Mouse (Mus musculus) urinary bladder, postnatal 0 days (tissue): ENCODE measurements around the gene Dao. TPM values are rescaled to one million over a fixed set of nuclear protein-coding genes. Genes with fewer than 3 reads are reported as not detected.

ENCODE experiments used
- polyA plus RNA-seq: library from polyadenylated mRNA; unstranded; fragments of >200 nt; fragmentation: Nextera tagmentation; extraction: Ambion mirVana; gene quantifications from 2 replicates; pipeline ENCODE4 v1.2.1, GENCODE M21; 2015

Gene Dao
- polyA plus RNA-seq: not detected in 2 replicates

DNA sequence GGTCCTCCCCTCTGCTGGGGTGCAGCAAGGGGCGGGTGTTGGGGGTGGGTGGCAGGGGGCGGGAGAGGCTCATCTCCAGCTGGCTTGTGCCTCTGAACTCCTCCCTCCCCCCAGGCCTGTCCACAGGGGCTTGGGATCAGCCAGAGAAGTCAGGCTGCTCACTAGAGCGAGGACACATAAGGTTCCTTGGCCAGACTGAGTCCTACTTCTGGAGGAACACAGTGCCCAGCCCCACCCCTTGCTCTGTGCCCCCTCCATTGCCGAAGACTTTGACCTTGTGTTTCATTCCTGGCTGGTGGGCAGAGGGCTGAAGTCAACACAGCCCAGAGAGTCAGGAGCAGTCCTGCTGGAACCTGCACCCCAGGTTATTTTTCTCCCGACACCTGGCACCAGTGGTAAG lies at the start of gene Dao:
Gene Dao, plus strand, starts transcription at position 162 of the 400 bp plus-strand sequence.

DNA sequence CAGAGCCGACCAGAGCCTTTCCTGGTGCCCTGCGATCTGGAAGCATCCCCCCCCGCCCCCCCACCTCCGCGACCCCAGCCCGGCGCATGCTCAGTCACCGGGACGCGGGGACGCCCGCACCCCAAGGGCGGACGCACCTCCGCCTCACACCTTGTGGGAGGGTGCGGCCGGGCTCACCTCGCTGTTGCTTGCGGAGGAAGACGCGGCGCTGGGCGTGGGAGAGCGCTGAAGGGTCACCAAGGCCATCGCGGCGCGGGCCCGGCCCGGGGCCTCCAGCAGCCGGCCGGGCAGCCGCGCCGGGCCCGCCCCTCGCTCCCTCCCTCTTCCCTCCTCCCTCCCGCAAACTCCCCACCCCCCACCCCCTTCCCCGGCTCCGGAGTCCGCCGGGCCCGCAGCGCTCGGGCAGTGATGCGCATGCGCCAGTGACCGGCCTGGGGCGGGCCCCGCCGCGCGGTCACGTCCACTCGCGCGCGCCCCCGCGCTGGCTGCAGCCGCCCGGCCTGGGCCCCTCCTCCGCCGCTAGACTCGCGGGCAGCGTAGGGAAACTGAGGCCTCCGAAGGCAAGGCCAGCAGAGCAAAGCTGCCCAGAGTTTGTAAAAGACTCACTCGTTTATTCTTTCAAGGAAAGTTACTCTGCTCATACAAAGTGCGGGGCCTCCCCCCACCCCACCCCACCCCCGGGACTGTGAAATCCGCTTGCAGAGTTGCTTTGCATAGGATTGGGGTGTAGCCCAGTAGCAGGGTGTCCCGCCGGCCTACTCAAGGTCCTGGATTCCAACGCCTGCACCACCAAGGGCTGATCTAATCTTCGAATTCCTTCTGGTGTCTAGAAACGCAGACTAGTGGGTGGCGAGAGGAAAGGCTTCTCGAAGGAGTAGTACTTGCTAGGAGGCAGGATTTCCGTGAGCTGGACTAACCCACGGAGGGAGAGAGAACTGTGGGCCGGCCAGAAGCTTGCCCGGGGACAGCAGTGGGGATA lies 9.7 kb upstream of the Dao start, which contains the start of gene Ssh1:
Gene Ssh1, minus strand, starts transcription at position 408 of the 979 bp plus-strand sequence.

DNA sequence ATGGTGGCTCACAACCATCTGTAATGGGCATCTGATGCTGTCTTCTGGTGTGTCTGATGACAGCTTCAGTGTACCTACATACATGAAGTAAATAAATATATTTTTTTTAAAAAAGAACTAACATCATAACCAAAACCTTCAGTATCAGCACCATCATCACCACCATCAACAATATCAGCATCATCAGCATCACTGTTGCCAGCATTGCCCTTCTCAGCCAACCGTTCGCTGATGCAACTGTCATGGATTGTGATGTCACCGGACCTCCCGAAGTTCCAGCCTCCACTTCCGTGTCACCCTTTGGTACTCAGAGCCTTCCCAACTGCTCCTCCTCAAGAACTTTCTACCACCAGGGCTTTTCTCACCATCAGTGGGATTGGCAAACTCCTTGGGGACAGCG lies 61.7 kb downstream of the Dao start, which contains the start of gene Usp30:
Gene Usp30, plus strand, starts transcription at position 301 of the 400 bp plus-strand sequence.

Other genes starting within 250 kb of the Dao start
- 12.2 and 12.3 TPM in 2 replicates for gene Sart3, start 231.2 kb upstream of the Dao start, polyA plus RNA-seq
- gene Iscu, start 231.0 kb upstream of the Dao start, polyA plus RNA-seq: 211 and 220 TPM in 2 replicates
- gene Tmem119, start 203.2 kb upstream of the Dao start, polyA plus RNA-seq: 63.1 and 65.8 TPM in 2 replicates
- 4.0 and 14.8 TPM in 2 replicates for gene Selplg, start 171.1 kb upstream of the Dao start, polyA plus RNA-seq
- gene Coro1c, start 94.9 kb upstream of the Dao start, polyA plus RNA-seq: 228 and 270 TPM in 2 replicates
- 7.4 and 9.3 TPM in 2 replicates for gene Ssh1, start 9.8 kb upstream of the Dao start, polyA plus RNA-seq
- 5.6 and 7.1 TPM in 2 replicates for gene Usp30, start 61.8 kb downstream of the Dao start, polyA plus RNA-seq
- gene Svop, start 87.9 kb downstream of the Dao start, polyA plus RNA-seq: not detected in 2 replicates
- 6.0 and 6.7 TPM in 2 replicates for gene Alkbh2, start 124.5 kb downstream of the Dao start, polyA plus RNA-seq
- 12.4 and 15.8 TPM in 2 replicates for gene Ung, start 126.7 kb downstream of the Dao start, polyA plus RNA-seq
- gene Acacb, start 142.8 kb downstream of the Dao start, polyA plus RNA-seq: 1.4 and 1.5 TPM in 2 replicates